Mouse (Mus musculus) myocyte (in vitro differentiated cells): ENCODE measurements around the gene Sectm1a.

Experiments
- E2F4 ChIP-seq: IDR thresholded peaks from one replicate; pipeline ENCODE4 v1.6.1; 2011; ENCODE audit warnings: mild to moderate bottlenecking, control low read depth, moderate library complexity; ENCODE audit not compliant: insufficient read depth
- MYOG ChIP-seq, 3 experiments: IDR thresholded peaks; one replicate each; pipeline ENCODE4 v1.6.1; 2011; ENCODE audit warnings: control low read depth in 2 of 3, low read depth in 2 of 3, mild to moderate bottlenecking in 2 of 3; ENCODE audit not compliant: insufficient read length in 2 of 3, control insufficient read depth in 1 of 3, insufficient read depth in 1 of 3
- POLR2A ChIP-seq: IDR thresholded peaks from one replicate; pipeline ENCODE4 v1.6.1; 2011; ENCODE audit warnings: low read depth, mild to moderate bottlenecking, control low read depth, moderate library complexity; ENCODE audit not compliant: insufficient read length

GRCm38 (mm10) chr11:121112091-121112775 is 31.2 kb upstream of the Sectm1a start:
- TF ChIP-seq POLR2A (no peak), MYOG (IDR thresholded peaks at IDR 0.05; ENCODE audit: control insufficient read depth in 1 of 3, insufficient read depth in 1 of 3, insufficient read length in 2 of 3, low read depth in 2 of 3) (no peak), E2F4 (no peak)
